Mouse (Mus musculus): ENCODE data around the gene Pepd. TPM values are rescaled to one million over a fixed set of nuclear protein-coding genes. Genes with fewer than 3 reads are reported as not detected.

Pepd gene
- total and polyA plus RNA-seq, 3 experiments, result 24.6 to 38.9 (median 26.6) TPM

DNA sequence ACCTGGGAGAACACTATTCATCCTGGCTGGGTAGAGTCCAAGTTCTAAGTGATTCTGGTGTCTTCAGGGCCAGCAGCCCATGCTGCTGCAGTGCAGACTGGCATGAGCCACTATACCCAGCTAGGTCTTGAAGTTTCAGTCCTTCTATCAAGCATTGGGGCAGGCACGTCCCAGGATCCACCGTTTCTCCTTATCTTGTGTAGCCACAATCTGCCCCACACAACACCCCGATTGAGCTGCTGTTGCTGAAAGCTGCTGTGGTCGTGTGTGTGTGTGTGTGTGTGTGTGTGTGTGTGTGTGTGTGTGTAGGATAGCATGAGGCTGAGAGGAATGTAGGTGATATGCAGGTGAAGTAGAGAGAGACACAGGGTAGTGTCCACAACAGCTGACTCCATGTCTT lies 123.4 kb downstream of the Pepd start:
- Histone ChIP-seq H3K4me1 (ENCODE audit: control insufficient read depth, insufficient read depth, low read length) (peaks cover 23% of the 10 kb centered on the region), H3K9ac (ENCODE audit: low read depth, low read length) (no peak overlapping the region), H3K36me3 (ENCODE audit: control insufficient read depth, insufficient read depth, low read length) (no peaks in the 10 kb centered on the region), H3K79me2 (replicated peaks; ENCODE audit: control insufficient read depth, insufficient read depth, low read length) (0 out of 2 replicates have a peak, but pooled peaks cover under 1% of the 10 kb centered on the region), H3K27ac (no peak overlapping the region; the same call in 1 of the 2 replicates), H3K4me3 (no peak overlapping the region), H3K27me3 (ENCODE audit: control insufficient read depth, insufficient read depth, low read length) (no peaks in the 10 kb centered on the region)
- TF ChIP-seq CTCF (IDR thresholded peaks at IDR 0.05) (no peak), EP300 (IDR thresholded peaks at IDR 0.05; ENCODE audit: insufficient read depth, low read depth, low read length) (no peak), POLR2A (IDR thresholded peaks at IDR 0.05; ENCODE audit: insufficient read depth, low read depth, low read length) (no peak)
- DNase-seq, result no peak
- intact Hi-C loops (cut with DNase I), result no loop called here
- WGBS, result 56% methylated on average over 4 of the region's 4 CpGs

GRCm38 (mm10) chr7:35036266-35036731 lies 124.1 kb downstream of the Pepd start:
- intact Hi-C loops (cut with DNase I), result no loop called here
- TF ChIP-seq POLR2A (IDR thresholded peaks at IDR 0.05; ENCODE audit: insufficient read depth, low read depth, low read length) (no peak), CTCF (IDR thresholded peaks at IDR 0.05) (no peak), EP300 (IDR thresholded peaks at IDR 0.05; ENCODE audit: insufficient read depth, low read depth, low read length) (0 out of 2 replicates have a peak, but pooled peaks have one; percentile 10)
- Histone ChIP-seq H3K4me3 (no peak overlapping the region), H3K27me3 (ENCODE audit: control insufficient read depth, insufficient read depth, low read length) (no peaks in the 10 kb centered on the region), H3K36me3 (ENCODE audit: control insufficient read depth, insufficient read depth, low read length) (no peaks in the 10 kb centered on the region), H3K27ac (no peak overlapping the region), H3K9ac (ENCODE audit: low read depth, low read length) (no peak overlapping the region), H3K79me2 (replicated peaks; ENCODE audit: control insufficient read depth, insufficient read depth, low read length) (0 out of 2 replicates have a peak, but pooled peaks cover 1% of the 10 kb centered on the region), H3K4me1 (ENCODE audit: control insufficient read depth, insufficient read depth, low read length) (peaks cover 25% of the 10 kb centered on the region)
- WGBS, result 28% methylated on average over 5 of the region's 5 CpGs
- peak in 1 of 2 experiments; percentile 39 for DNase-seq

DNA sequence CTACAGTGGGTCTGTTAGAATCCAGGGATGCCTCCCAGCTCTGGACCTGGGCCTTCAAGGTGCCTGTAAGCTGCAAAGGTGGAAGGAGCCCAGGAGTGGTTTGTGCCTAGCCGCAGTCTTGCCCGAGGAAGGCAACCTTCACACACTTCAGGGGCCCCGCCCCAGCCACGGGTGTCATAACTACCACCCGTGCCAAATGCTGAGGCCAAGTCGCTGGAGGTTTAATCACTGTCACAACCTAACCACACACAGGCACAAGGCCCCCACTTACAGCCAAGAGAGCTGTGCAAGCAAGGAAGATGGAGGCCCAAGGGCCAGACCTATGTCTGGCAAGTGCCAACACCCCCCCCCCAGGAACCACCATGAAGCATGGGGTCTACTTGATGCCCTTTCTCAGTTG lies 125.2 kb downstream of the Pepd start:
- Histone ChIP-seq H3K4me3 (no peak overlapping the region), H3K79me2 (replicated peaks; ENCODE audit: control insufficient read depth, insufficient read depth, low read length) (0 out of 2 replicates have a peak, but pooled peaks cover 1% of the 10 kb centered on the region), H3K4me1 (ENCODE audit: control insufficient read depth, insufficient read depth, low read length) (peaks cover 26% of the 10 kb centered on the region), H3K36me3 (ENCODE audit: control insufficient read depth, insufficient read depth, low read length) (no peaks in the 10 kb centered on the region), H3K27ac (no peak overlapping the region), H3K9ac (ENCODE audit: low read depth, low read length) (no peak overlapping the region), H3K27me3 (ENCODE audit: control insufficient read depth, insufficient read depth, low read length) (no peaks in the 10 kb centered on the region)
- WGBS, result 71% methylated on average over 6 of the region's 6 CpGs
- intact Hi-C loops (cut with DNase I), result no loop called here
- DNase-seq, result no peak
- no peak for TF ChIP-seq POLR2A (IDR thresholded peaks at IDR 0.05; ENCODE audit: insufficient read depth, low read depth, low read length)
- TF ChIP-seq CTCF (IDR thresholded peaks at IDR 0.05), result no peak
- TF ChIP-seq EP300 (IDR thresholded peaks at IDR 0.05; ENCODE audit: insufficient read depth, low read depth, low read length), result no peak

GRCm38 (mm10) chr7:35040176-35040972 lies 128.2 kb downstream of the Pepd start:
- H3K4me1 ChIP-seq (ENCODE audit: control insufficient read depth, insufficient read depth, low read length), result peaks cover 30% of the 10 kb centered on the region
- no peak overlapping the region for H3K4me3 ChIP-seq
- H3K79me2 ChIP-seq (replicated peaks; ENCODE audit: control insufficient read depth, insufficient read depth, low read length), result 0 out of 2 replicates have a peak, but pooled peaks cover 1% of the 10 kb centered on the region
- 86% methylated on average over 9 of the region's 9 CpGs for WGBS
- H3K9ac ChIP-seq (ENCODE audit: low read depth, low read length), result no peak overlapping the region
- no peaks in the 10 kb centered on the region for H3K27me3 ChIP-seq (ENCODE audit: control insufficient read depth, insufficient read depth, low read length)
- no peak overlapping the region for H3K27ac ChIP-seq
- H3K36me3 ChIP-seq (ENCODE audit: control insufficient read depth, insufficient read depth, low read length), result peaks cover 4% of the 10 kb centered on the region; the same call in 1 of the 2 replicates
- intact Hi-C loops (cut with DNase I), result no loop called here
- no peak for TF ChIP-seq CTCF (IDR thresholded peaks at IDR 0.05)
- TF ChIP-seq EP300 (IDR thresholded peaks at IDR 0.05; ENCODE audit: insufficient read depth, low read depth, low read length), result no peak
- TF ChIP-seq POLR2A (IDR thresholded peaks at IDR 0.05; ENCODE audit: insufficient read depth, low read depth, low read length), result no peak
- no peak for DNase-seq

- intact Hi-C loops (cut with DNase I), result loop anchor here (2.0 kb wide), 1 partner anchor 15 kb away; no protein-coding TSS in a partner anchor
- H3K36me3 ChIP-seq (ENCODE audit: control insufficient read depth, insufficient read depth, low read length), result peaks cover 5% of the 10 kb centered on the region
- H3K27me3 ChIP-seq (ENCODE audit: control insufficient read depth, insufficient read depth, low read length), result no peaks in the 10 kb centered on the region
- TF ChIP-seq POLR2A (IDR thresholded peaks at IDR 0.05; ENCODE audit: insufficient read depth, low read depth, low read length), result no peak
- TF ChIP-seq EP300 (IDR thresholded peaks at IDR 0.05; ENCODE audit: insufficient read depth, low read depth, low read length), result no peak
- no peak for TF ChIP-seq CTCF (IDR thresholded peaks at IDR 0.05)
- peaks cover 20% of the 10 kb centered on the region for H3K4me1 ChIP-seq (ENCODE audit: control insufficient read depth, insufficient read depth, low read length)
- no peak overlapping the region; the same call in 1 of the 2 replicates for H3K27ac ChIP-seq
- peak; percentile 58 to 61 for DNase-seq
- WGBS, result 48% methylated on average over 2 of the region's 2 CpGs
- H3K79me2 ChIP-seq (replicated peaks; ENCODE audit: control insufficient read depth, insufficient read depth, low read length), result 0 out of 2 replicates have a peak, but pooled peaks cover 1% of the 10 kb centered on the region
- H3K4me3 ChIP-seq, result no peak overlapping the region
- H3K9ac ChIP-seq (ENCODE audit: low read depth, low read length), result no peak overlapping the region
These were observed 129.4 kb downstream of the Pepd start for GRCm38 (mm10) chr7:35041286-35042208.

Measured in heart, adult 2 months (tissue).